Mouse (Mus musculus): Measurements from ENCODE around the gene Dgkh. TPM values are rescaled to one million over a fixed set of nuclear protein-coding genes. Genes with fewer than 3 reads are reported as not detected.
"Not testable (repeated sequence)": the region's sequence is repeated elsewhere in the genome, so short reads cannot be mapped to it uniquely, and the experiment has no call there.

Gene Dgkh
- polyA plus RNA-seq, 1 experiment from 2014 or later = 0.73 TPM

DNA sequence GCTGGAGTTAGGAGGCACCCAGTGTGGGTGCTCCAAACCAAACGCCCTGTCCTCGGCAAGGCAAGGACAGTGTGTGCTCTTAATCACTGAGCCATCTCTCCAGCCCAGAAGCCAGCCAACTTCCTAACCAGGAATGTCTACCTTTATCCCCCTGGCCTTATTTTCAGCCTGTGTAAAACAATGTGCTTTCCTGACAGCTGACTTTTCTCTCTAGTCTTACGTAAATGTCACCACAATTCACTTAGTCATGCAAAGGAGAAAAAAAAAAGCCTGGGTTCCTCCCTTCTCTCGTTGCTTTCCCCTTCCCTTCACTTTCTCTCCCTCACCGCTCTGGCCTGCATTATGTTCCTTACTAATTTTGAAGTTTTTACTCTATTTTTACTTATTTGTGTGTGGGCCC, 1.6 kb upstream of the Dgkh start:
- not testable (repeated sequence) for H3K9me3 ChIP-seq (replicated peaks); H3K4me3 ChIP-seq; H3K36me3 ChIP-seq; DNase-seq (ENCODE audit: low spot score); H3K27ac ChIP-seq (replicated peaks)
- Histone ChIP-seq H3K4me1 (peaks cover 34% of the 10 kb centered on the region), H3K27me3 (ENCODE audit: low read depth, poor library complexity, severe bottlenecking) (peaks cover 58% of the 10 kb centered on the region)
- WGBS = 31% methylated on average over 5 of the region's 5 CpGs

GRCm38 (mm10) chr14:78733366-78734076, 945 bp upstream of the Dgkh start:
- 17% methylated on average over 12 of the region's 12 CpGs for WGBS
- H3K4me1 ChIP-seq = peaks cover 34% of the 10 kb centered on the region
- peak overlapping the region; percentile 82 for H3K4me3 ChIP-seq
- peaks cover 65% of the 10 kb centered on the region for H3K27me3 ChIP-seq (ENCODE audit: low read depth, poor library complexity, severe bottlenecking)
- no peaks in the 10 kb centered on the region for H3K9me3 ChIP-seq (replicated peaks)
- peak overlapping the region; percentile 92 for H3K27ac ChIP-seq (replicated peaks)
- H3K36me3 ChIP-seq = no peaks in the 10 kb centered on the region
- DNase-seq (ENCODE audit: low spot score) = peak; percentile 34

- Histone ChIP-seq H3K4me3 (peak overlapping the region; percentile 82), H3K36me3 (no peaks in the 10 kb centered on the region), H3K27ac (replicated peaks) (peak overlapping the region; percentile 92), H3K9me3 (replicated peaks) (no peaks in the 10 kb centered on the region), H3K4me1 (peaks cover 34% of the 10 kb centered on the region), H3K27me3 (ENCODE audit: low read depth, poor library complexity, severe bottlenecking) (peaks cover 80% of the 10 kb centered on the region)
- WGBS = 1% methylated on average over 66 of the region's 90 CpGs
- DNase-seq (ENCODE audit: low spot score) = peak; percentile 62
These were observed 542 bp downstream of the Dgkh start for GRCm38 (mm10) chr14:78731852-78732616.

GRCm38 (mm10) chr14:78731240-78731639, 1.3 kb downstream of the Dgkh start:
- Histone ChIP-seq H3K4me3 (peak overlapping the region; percentile 82), H3K27me3 (ENCODE audit: low read depth, poor library complexity, severe bottlenecking) (peaks cover 85% of the 10 kb centered on the region), H3K9me3 (replicated peaks) (no peaks in the 10 kb centered on the region), H3K36me3 (no peaks in the 10 kb centered on the region), H3K27ac (replicated peaks) (no peak overlapping the region), H3K4me1 (peaks cover 38% of the 10 kb centered on the region)
- WGBS = 7% methylated on average over 12 of the region's 12 CpGs
- peak; percentile 36 for DNase-seq (ENCODE audit: low spot score)

GRCm38 (mm10) chr14:78725976-78726375, 6.6 kb downstream of the Dgkh start:
- H3K27me3 ChIP-seq (ENCODE audit: low read depth, poor library complexity, severe bottlenecking) = peaks cover 72% of the 10 kb centered on the region
- H3K4me3 ChIP-seq = peak overlapping the region; percentile 73
- no peaks in the 10 kb centered on the region for H3K36me3 ChIP-seq
- no peaks in the 10 kb centered on the region for H3K9me3 ChIP-seq (replicated peaks)
- H3K4me1 ChIP-seq = peaks cover 31% of the 10 kb centered on the region
- DNase-seq (ENCODE audit: low spot score) = no peak
- H3K27ac ChIP-seq (replicated peaks) = no peak overlapping the region
- 6% methylated on average over 13 of the region's 13 CpGs for WGBS

DNA sequence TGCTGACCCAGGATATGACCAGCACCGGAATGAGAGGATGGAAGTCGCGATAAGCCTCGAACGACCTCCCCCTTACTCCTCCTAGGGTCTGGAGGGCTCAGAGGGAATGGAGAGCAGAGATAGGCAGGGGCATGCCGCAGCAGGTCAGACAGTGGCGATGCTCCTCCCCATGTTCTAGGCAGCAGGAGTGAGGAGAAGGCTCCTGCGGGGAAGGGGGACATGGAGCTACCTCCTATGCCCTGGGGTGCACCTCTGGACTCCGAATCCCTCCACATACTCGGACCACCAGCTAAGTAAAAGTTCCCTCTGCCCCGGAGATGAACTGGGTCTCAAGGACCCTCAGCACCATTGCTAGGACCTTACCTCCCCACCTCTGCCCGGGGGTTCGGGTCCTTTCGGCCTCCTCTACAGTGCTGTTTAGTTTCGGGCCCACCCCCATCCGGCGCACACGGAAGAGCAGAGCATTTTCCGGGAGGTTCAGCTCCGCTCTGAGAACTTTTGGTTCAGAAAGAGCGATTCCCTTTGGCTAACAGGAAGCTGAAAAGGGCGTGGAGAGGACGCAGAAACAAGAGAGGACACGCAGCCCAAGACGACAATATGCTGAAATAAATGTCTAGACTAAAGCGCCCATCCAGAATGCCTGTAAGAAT, 7.1 kb downstream of the Dgkh start:
- peaks cover 66% of the 10 kb centered on the region for H3K27me3 ChIP-seq (ENCODE audit: low read depth, poor library complexity, severe bottlenecking)
- DNase-seq (ENCODE audit: low spot score) = no peak
- peak overlapping the region; percentile 73 for H3K4me3 ChIP-seq
- peaks cover 30% of the 10 kb centered on the region for H3K4me1 ChIP-seq
- no peaks in the 10 kb centered on the region for H3K36me3 ChIP-seq
- H3K27ac ChIP-seq (replicated peaks) = peak overlapping the region; percentile 79
- H3K9me3 ChIP-seq (replicated peaks) = no peaks in the 10 kb centered on the region
- 2% methylated on average over 26 of the region's 26 CpGs for WGBS

GRCm38 (mm10) chr14:78724414-78725306, 7.9 kb downstream of the Dgkh start:
- peak overlapping the region; percentile 73 for H3K4me3 ChIP-seq
- peaks cover 25% of the 10 kb centered on the region for H3K4me1 ChIP-seq
- H3K27me3 ChIP-seq (ENCODE audit: low read depth, poor library complexity, severe bottlenecking) = peaks cover 58% of the 10 kb centered on the region
- WGBS = 2% methylated on average over 52 of the region's 52 CpGs
- H3K27ac ChIP-seq (replicated peaks) = peak overlapping the region; percentile 79
- no peaks in the 10 kb centered on the region for H3K36me3 ChIP-seq
- peak; percentile 72 for DNase-seq (ENCODE audit: low spot score)
- H3K9me3 ChIP-seq (replicated peaks) = no peaks in the 10 kb centered on the region

DNA sequence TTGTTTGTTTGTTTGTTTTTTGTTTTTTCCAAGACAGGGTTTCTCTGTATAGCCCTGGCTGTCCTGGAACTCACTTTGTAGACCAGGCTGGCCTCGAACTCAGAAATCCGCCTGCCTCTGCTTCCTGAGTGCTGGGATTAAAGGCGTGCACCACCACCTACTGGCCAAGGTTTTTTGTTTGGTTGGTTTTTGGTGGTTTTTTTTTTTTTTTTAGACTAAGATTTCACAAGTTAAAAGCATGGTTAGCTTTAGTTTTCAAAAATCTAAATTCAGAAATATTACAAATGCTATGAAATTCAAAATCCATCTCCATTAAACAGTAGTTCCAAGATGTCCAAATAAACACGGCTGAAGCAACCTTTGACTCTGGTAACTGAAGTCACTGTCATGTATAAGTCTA, 8.9 kb downstream of the Dgkh start:
- not testable (repeated sequence) for DNase-seq (ENCODE audit: low spot score); H3K36me3 ChIP-seq; H3K4me3 ChIP-seq; H3K9me3 ChIP-seq (replicated peaks); H3K27ac ChIP-seq (replicated peaks)
- 88% methylated on average over 4 of the region's 4 CpGs for WGBS
- Histone ChIP-seq H3K4me1 (peaks cover 25% of the 10 kb centered on the region), H3K27me3 (ENCODE audit: low read depth, poor library complexity, severe bottlenecking) (peaks cover 48% of the 10 kb centered on the region)

- H3K4me1 ChIP-seq = peaks cover 25% of the 10 kb centered on the region
- H3K36me3 ChIP-seq = no peaks in the 10 kb centered on the region
- no peak overlapping the region for H3K4me3 ChIP-seq
- no peak overlapping the region for H3K27ac ChIP-seq (replicated peaks)
- no peak for DNase-seq (ENCODE audit: low spot score)
- peaks cover 32% of the 10 kb centered on the region for H3K27me3 ChIP-seq (ENCODE audit: low read depth, poor library complexity, severe bottlenecking)
- 80% methylated on average over 5 of the region's 5 CpGs for WGBS
- no peaks in the 10 kb centered on the region for H3K9me3 ChIP-seq (replicated peaks)
These were observed 10.5 kb downstream of the Dgkh start for GRCm38 (mm10) chr14:78722031-78722430.

GRCm38 (mm10) chr14:78716035-78716434, 16.5 kb downstream of the Dgkh start:
- no peaks in the 10 kb centered on the region for H3K27me3 ChIP-seq (ENCODE audit: low read depth, poor library complexity, severe bottlenecking)
- H3K36me3 ChIP-seq = no peaks in the 10 kb centered on the region
- peaks cover 8% of the 10 kb centered on the region for H3K4me1 ChIP-seq
- H3K4me3 ChIP-seq = no peak overlapping the region
- 93% methylated on average over 7 of the region's 7 CpGs for WGBS
- no peak overlapping the region for H3K27ac ChIP-seq (replicated peaks)
- no peak for DNase-seq (ENCODE audit: low spot score)
- H3K9me3 ChIP-seq (replicated peaks) = no peaks in the 10 kb centered on the region

DNA sequence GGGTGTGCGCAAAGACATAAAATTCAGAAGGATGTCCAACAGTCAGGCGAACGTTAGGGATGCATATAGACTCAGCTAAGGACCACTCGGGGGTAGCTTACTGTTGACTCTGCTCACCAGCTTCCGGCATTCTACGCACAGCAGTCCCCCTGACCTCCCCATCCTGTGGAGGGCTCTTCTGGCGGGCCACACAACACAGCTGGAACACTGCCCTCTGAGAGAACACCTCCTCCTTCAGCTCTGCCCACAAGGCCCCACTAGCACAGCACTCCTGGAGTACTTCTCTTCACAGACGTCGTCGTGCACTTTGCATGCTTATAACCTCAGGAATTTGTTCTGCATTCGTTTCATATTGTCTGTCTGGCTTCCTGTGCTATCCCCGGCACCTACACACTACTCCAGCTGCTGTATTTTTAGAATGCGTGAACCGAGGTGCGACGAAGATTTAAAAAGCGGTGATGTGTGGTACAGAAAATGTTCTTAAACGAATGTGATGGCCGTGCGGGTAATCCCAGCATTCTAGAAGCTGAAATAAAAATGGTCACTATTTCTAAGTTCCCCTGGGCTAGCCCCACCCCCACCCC, 19.9 kb downstream of the Dgkh start:
- no peak for DNase-seq (ENCODE audit: low spot score)
- H3K27me3 ChIP-seq (ENCODE audit: low read depth, poor library complexity, severe bottlenecking) = no peaks in the 10 kb centered on the region
- H3K36me3 ChIP-seq = no peaks in the 10 kb centered on the region
- no peaks in the 10 kb centered on the region for H3K9me3 ChIP-seq (replicated peaks)
- H3K27ac ChIP-seq (replicated peaks) = no peak overlapping the region
- H3K4me1 ChIP-seq = peaks cover 8% of the 10 kb centered on the region
- no peak overlapping the region for H3K4me3 ChIP-seq
- WGBS = 71% methylated on average over 20 of the region's 20 CpGs

- no peak for DNase-seq (ENCODE audit: low spot score)
- Histone ChIP-seq H3K27ac (replicated peaks) (no peak overlapping the region), H3K4me1 (peaks cover 10% of the 10 kb centered on the region), H3K9me3 (replicated peaks) (no peaks in the 10 kb centered on the region), H3K36me3 (no peaks in the 10 kb centered on the region), H3K27me3 (ENCODE audit: low read depth, poor library complexity, severe bottlenecking) (no peaks in the 10 kb centered on the region), H3K4me3 (no peak overlapping the region)
- 86% methylated on average over 4 of the region's 4 CpGs for WGBS
These were observed 21.9 kb downstream of the Dgkh start for GRCm38 (mm10) chr14:78710647-78711046.

All from midbrain, embryonic 10.5 days (tissue).